Mouse (Mus musculus) thymus, postnatal 0 days (tissue): ENCODE results near the gene Adra2a. TPM values are rescaled to one million over a fixed set of nuclear protein-coding genes. Genes with fewer than 3 reads are reported as not detected.

Experiments used
- DNase-seq: peaks from one replicate; pipeline ENCODE4 v3.0.0-alpha.2; 2015; ENCODE audit warnings: low spot score
- polyA plus RNA-seq: library from polyadenylated mRNA; unstranded; fragments of >200 nt; fragmentation: Nextera tagmentation; extraction: Ambion mirVana; gene quantifications from 2 replicates; pipeline ENCODE4 v1.2.1, GENCODE M21; 2015

Adra2a gene
- 0.46 and 0.51 TPM in 2 replicates for polyA plus RNA-seq

GRCm38 (mm10) chr19:54043851-54044250, at the start of gene Adra2a:
Gene Adra2a, plus strand, starts transcription at chr19:54044151.
- DNase-seq: no peak

GRCm38 (mm10) chr19:53994276-53994675, 49.7 kb upstream of the Adra2a start:
- DNase-seq: no peak

GRCm38 (mm10) chr19:54010973-54011372, 33.0 kb upstream of the Adra2a start:
- DNase-seq: no peak

- no peak for DNase-seq
Measured at GRCm38 (mm10) chr19:54014999-54015398, 29.0 kb upstream of the Adra2a start.

GRCm38 (mm10) chr19:54015503-54015902, 28.4 kb upstream of the Adra2a start:
- DNase-seq: no peak

- no peak for DNase-seq
Measured at GRCm38 (mm10) chr19:54035100-54035499, 8.9 kb upstream of the Adra2a start.

GRCm38 (mm10) chr19:54039441-54039840, 4.5 kb upstream of the Adra2a start:
- DNase-seq: no peak

- no peak for DNase-seq
Measured at GRCm38 (mm10) chr19:54040356-54041028, 3.5 kb upstream of the Adra2a start.

GRCm38 (mm10) chr19:54041029-54041367, 3.0 kb upstream of the Adra2a start:
- peak; percentile 44 for DNase-seq

- peak; percentile 48 for DNase-seq
Measured at GRCm38 (mm10) chr19:54044507-54045371, 788 bp downstream of the Adra2a start.

- DNase-seq: no peak
Measured at GRCm38 (mm10) chr19:54045412-54045811, 1.5 kb downstream of the Adra2a start.

- DNase-seq: no peak
Measured at GRCm38 (mm10) chr19:54045931-54046683, 2.2 kb downstream of the Adra2a start.

- no peak for DNase-seq
Measured at GRCm38 (mm10) chr19:54046684-54047070, 2.7 kb downstream of the Adra2a start.

GRCm38 (mm10) chr19:54047386-54048050, 3.6 kb downstream of the Adra2a start:
- DNase-seq: peak; percentile 19

- no peak for DNase-seq
Measured at GRCm38 (mm10) chr19:54048161-54048885, 4.4 kb downstream of the Adra2a start.

- DNase-seq: no peak
Measured at GRCm38 (mm10) chr19:54051651-54052050, 7.7 kb downstream of the Adra2a start.

GRCm38 (mm10) chr19:54055845-54056244, 11.9 kb downstream of the Adra2a start:
- no peak for DNase-seq

- DNase-seq: no peak
Measured at GRCm38 (mm10) chr19:54068447-54068846, 24.5 kb downstream of the Adra2a start.

GRCm38 (mm10) chr19:54070521-54070920, 26.6 kb downstream of the Adra2a start:
- no peak for DNase-seq

GRCm38 (mm10) chr19:54072233-54072800, 28.4 kb downstream of the Adra2a start:
- DNase-seq: no peak
